Mouse (Mus musculus) MEL (cell line): ENCODE measurements around the gene Tmem203. TPM values are rescaled to one million over a fixed set of nuclear protein-coding genes. Genes with fewer than 3 reads are reported as not detected.

ENCODE experiments used
- DNase-seq: peaks from one replicate; pipeline ENCODE4 v3.0.0; 2011; ENCODE audit warnings: low read depth, low spot score
- H3K27ac ChIP-seq: 2 replicates; pipeline ENCODE4 v1.5.1; 2012; ENCODE audit warnings: low read depth, mild to moderate bottlenecking, control low read depth, low read length, moderate library complexity; ENCODE audit not compliant: control insufficient read depth
- H3K27me3 ChIP-seq, 2 experiments: fragments of 150-350 bp in 1 of 2; sonication (generic) in 1 of 2; 2 replicates each; pipeline ENCODE4 v1.6.1; 2012; ENCODE audit warnings: low read length in 2 of 2, mild to moderate bottlenecking in 2 of 2, improper control_type of control experiment in 1 of 2, moderate library complexity in 1 of 2; ENCODE audit not compliant: insufficient read depth in 2 of 2, control insufficient read depth in 1 of 2
- H3K36me3 ChIP-seq, 2 experiments: 2 replicates each; pipeline ENCODE4 v1.6.1; 2012 to 2014; ENCODE audit warnings: low read length in 2 of 2, improper control_type of control experiment in 1 of 2, inconsistent platforms in 1 of 2, mild to moderate bottlenecking in 1 of 2; ENCODE audit not compliant: insufficient read depth in 2 of 2, control insufficient read depth in 1 of 2
- H3K4me1 ChIP-seq, 2 experiments: fragments of 150-350 bp in 1 of 2; sonication (generic) in 1 of 2; 2 replicates each; pipeline ENCODE4 v1.6.1; 2012; ENCODE audit warnings: low read length in 2 of 2, improper control_type of control experiment in 1 of 2, mild to moderate bottlenecking in 1 of 2; ENCODE audit not compliant: insufficient read depth in 2 of 2, control insufficient read depth in 1 of 2
- H3K4me3 ChIP-seq, 2 experiments: fragments of 150-350 bp in 1 of 2; sonication (generic) in 1 of 2; 2 replicates each; pipeline ENCODE4 v1.5.1; 2012; ENCODE audit warnings: low read depth in 2 of 2, low read length in 2 of 2, mild to moderate bottlenecking in 2 of 2, moderate library complexity in 2 of 2, control low read depth in 1 of 2, improper control_type of control experiment in 1 of 2; ENCODE audit not compliant: control insufficient read depth in 1 of 2, insufficient read depth in 1 of 2
- H3K79me2 ChIP-seq: 2 replicates; pipeline ENCODE4 v1.6.1; 2012; ENCODE audit warnings: mild to moderate bottlenecking, low read length, moderate library complexity; ENCODE audit not compliant: control insufficient read depth, poor library complexity, insufficient read depth
- H3K9ac ChIP-seq: 2 replicates; pipeline ENCODE4 v1.6.1; 2012; ENCODE audit warnings: low read depth, mild to moderate bottlenecking, control low read depth, low read length, moderate library complexity; ENCODE audit not compliant: control insufficient read depth, poor library complexity, severe bottlenecking
- H3K9me3 ChIP-seq: fragments of 150-350 bp; sonication (generic); replicated peaks from 2 replicates; pipeline ENCODE4 v1.6.1; 2012; ENCODE audit warnings: mild to moderate bottlenecking, low read length, improper control_type of control experiment, moderate library complexity; ENCODE audit not compliant: insufficient read depth
- BHLHE40 ChIP-seq: IDR thresholded peaks from 2 replicates; pipeline ENCODE4 v1.6.1; 2012; ENCODE audit warnings: low read depth, mild to moderate bottlenecking, inconsistent platforms, low read length, improper control_type of control experiment, borderline replicate concordance
- CHD1 ChIP-seq: IDR thresholded peaks from 2 replicates; pipeline ENCODE4 v1.6.1; 2012; ENCODE audit warnings: low read depth, mild to moderate bottlenecking, inconsistent platforms, low read length, improper control_type of control experiment
- CHD2 ChIP-seq: IDR thresholded peaks from 2 replicates; pipeline ENCODE4 v1.6.1; 2011; ENCODE audit warnings: low read length, improper control_type of control experiment
- CTCF ChIP-seq, 3 experiments: IDR thresholded peaks in 2 of 3; conservative IDR thresholded peaks in 1 of 3; 2 replicates each; pipeline ENCODE4 v1.5.1; 2011 to 2012; ENCODE audit warnings: low read length in 3 of 3, low read depth in 2 of 3, mild to moderate bottlenecking in 2 of 3, improper control_type of control experiment in 1 of 3, inconsistent platforms in 1 of 3, mixed read lengths in 1 of 3, moderate library complexity in 1 of 3; ENCODE audit not compliant: control insufficient read depth in 1 of 3, insufficient read depth in 1 of 3, poor library complexity in 1 of 3, severe bottlenecking in 1 of 3
- ELF1 ChIP-seq: IDR thresholded peaks from 2 replicates; pipeline ENCODE4 v1.6.1; 2014; ENCODE audit warnings: low read depth, mild to moderate bottlenecking, inconsistent platforms, low read length, improper control_type of control experiment, moderate library complexity
- EP300 ChIP-seq, 2 experiments: IDR thresholded peaks; 2 replicates each; pipeline ENCODE4 v1.6.1; 2011; ENCODE audit warnings: improper control_type of control experiment in 2 of 2, low read length in 2 of 2, low read depth in 1 of 2, mild to moderate bottlenecking in 1 of 2
- ETS1 ChIP-seq: IDR thresholded peaks from 2 replicates; pipeline ENCODE4 v1.6.1; 2012; ENCODE audit warnings: low read depth, mild to moderate bottlenecking, inconsistent platforms, low read length, improper control_type of control experiment, moderate library complexity
- GABPA ChIP-seq: IDR thresholded peaks from 2 replicates; pipeline ENCODE4 v1.6.1; 2012; ENCODE audit warnings: low read depth, mild to moderate bottlenecking, inconsistent platforms, low read length, improper control_type of control experiment, moderate library complexity
- GATA1 ChIP-seq: IDR thresholded peaks from 2 replicates; pipeline ENCODE4 v1.6.1; 2011; ENCODE audit warnings: low read depth, low read length, improper control_type of control experiment
- HCFC1 ChIP-seq: IDR thresholded peaks from 2 replicates; pipeline ENCODE4 v1.6.1; 2012; ENCODE audit warnings: low read depth, mild to moderate bottlenecking, inconsistent platforms, low read length, improper control_type of control experiment, moderate library complexity
- JUND ChIP-seq: IDR thresholded peaks from 2 replicates; pipeline ENCODE4 v1.6.1; 2011; ENCODE audit warnings: low read depth, mild to moderate bottlenecking, improper control_type of control experiment, low read length
- MAX ChIP-seq: IDR thresholded peaks from 2 replicates; pipeline ENCODE4 v1.6.1; 2011; ENCODE audit warnings: low read length, improper control_type of control experiment
- MAZ ChIP-seq: IDR thresholded peaks from 2 replicates; pipeline ENCODE4 v1.6.1; 2012; ENCODE audit warnings: low read depth, mild to moderate bottlenecking, inconsistent platforms, low read length, improper control_type of control experiment
- MEF2A ChIP-seq: IDR thresholded peaks from 2 replicates; pipeline ENCODE4 v1.6.1; 2014; ENCODE audit warnings: low read depth, mild to moderate bottlenecking, inconsistent platforms, low read length, improper control_type of control experiment; ENCODE audit not compliant: poor library complexity, insufficient replicate concordance, severe bottlenecking; ENCODE audit errors: extremely low read depth
- MXI1 ChIP-seq: IDR thresholded peaks from 2 replicates; pipeline ENCODE4 v1.6.1; 2011; ENCODE audit warnings: mild to moderate bottlenecking, low read depth, low read length, improper control_type of control experiment
- MYB ChIP-seq: IDR thresholded peaks from 2 replicates; pipeline ENCODE4 v1.6.1; 2011; ENCODE audit warnings: mild to moderate bottlenecking, low read depth, low read length, improper control_type of control experiment
- NELFE ChIP-seq: IDR thresholded peaks from 2 replicates; pipeline ENCODE4 v1.6.1; 2011; ENCODE audit warnings: low read depth, low read length, improper control_type of control experiment
- POLR2AphosphoS2 ChIP-seq: IDR thresholded peaks from 2 replicates; pipeline ENCODE4 v1.6.1; 2011; ENCODE audit warnings: low read length, improper control_type of control experiment
- RAD21 ChIP-seq: IDR thresholded peaks from 2 replicates; pipeline ENCODE4 v1.6.1; 2011; ENCODE audit warnings: mild to moderate bottlenecking, low read depth, low read length, improper control_type of control experiment
- SIN3A ChIP-seq: IDR thresholded peaks from 2 replicates; pipeline ENCODE4 v1.6.1; 2012; ENCODE audit warnings: low read length, improper control_type of control experiment, inconsistent platforms
- SMC3 ChIP-seq: IDR thresholded peaks from 2 replicates; pipeline ENCODE4 v1.6.1; 2011; ENCODE audit warnings: low read depth, low read length, improper control_type of control experiment
- TBP ChIP-seq: IDR thresholded peaks from 2 replicates; pipeline ENCODE4 v1.8.0; 2011; ENCODE audit warnings: low read depth, low read length, improper control_type of control experiment
- USF1 ChIP-seq: IDR thresholded peaks from 2 replicates; pipeline ENCODE4 v1.6.1; 2014; ENCODE audit warnings: low read depth, mild to moderate bottlenecking, inconsistent platforms, low read length, improper control_type of control experiment, moderate library complexity
- ZC3H11A ChIP-seq: IDR thresholded peaks from 2 replicates; pipeline ENCODE4 v1.6.1; 2012; ENCODE audit warnings: low read depth, mild to moderate bottlenecking, inconsistent platforms, low read length, improper control_type of control experiment
- ZNF384 ChIP-seq: IDR thresholded peaks from 2 replicates; pipeline ENCODE4 v1.6.1; 2012; ENCODE audit warnings: low read depth, mild to moderate bottlenecking, inconsistent platforms, low read length, improper control_type of control experiment
- polyA plus RNA-seq, 2 experiments: library from polyadenylated mRNA; stranded (reverse) in 1 of 2; unstranded in 1 of 2; fragments of >175 nt in 1 of 2; fragments of >200 nt in 1 of 2; gene quantifications; 2 replicates each; pipeline versions ENCODE4 v1.2.1 to v1.2.4; 2012; ENCODE audit warnings: low replicate concordance in 2 of 2, low read depth in 1 of 2; ENCODE audit not compliant: insufficient read length in 2 of 2, insufficient read depth in 1 of 2, missing spikeins in 1 of 2
- total RNA-seq: library from RNA; depleted of rRNA; stranded (reverse); fragments of 300-350 nt; gene quantifications from 2 replicates; pipeline ENCODE4 v1.2.3, GENCODE M21; 2012

Gene Tmem203
- total and polyA plus RNA-seq, 3 experiments, result 8.4 to 17.0 TPM; not detected in 1

GRCm38 (mm10) chr2:25258887-25259286 is 3.6 kb downstream of the Tmem203 start:
- Histone ChIP-seq H3K79me2 (peaks cover 34% of the 10 kb centered on the region), H3K9me3 (no peaks in the 10 kb centered on the region), H3K4me3 (0 out of 4 replicates have a peak overlapping the region, but pooled peaks of 1 of the 2 experiments have one; percentile 20)
- TF ChIP-seq SMC3 (peak; percentile 73), ZC3H11A (peak; percentile 80), GABPA (no peak), SIN3A (peak; percentile 52; the same call in 1 of the 2 replicates), EP300 (IDR thresholded peaks at IDR 0.05; ENCODE audit: low read depth in 1 of 2, low read length in 2 of 2) (no peak), CTCF (IDR thresholded peaks at IDR 0.05 in 2 of 3, conservative IDR thresholded peaks at IDR 0.05 in 1 of 3; ENCODE audit: control insufficient read depth in 1 of 3, insufficient read depth in 1 of 3, low read depth in 2 of 3, low read length in 3 of 3, poor library complexity in 1 of 3, severe bottlenecking in 1 of 3) (peak; percentile 59 to 78 (median 64)), RAD21 (peak; percentile 81)
- TF ChIP-seq, all 39 proteins: peak for 5
- Histone ChIP-seq H3K27me3 (no peaks in the 10 kb centered on the region), H3K4me1 (peaks cover 2 to 16% of the 10 kb centered on the region in 2 experiments; a peak in 2 of 4 replicates), H3K36me3 (peaks cover 0 to 10% of the 10 kb centered on the region in 2 experiments; a peak in 2 of 4 replicates), H3K9ac (peak overlapping the region; percentile 36; the same call in 1 of the 2 replicates), H3K27ac (no peak overlapping the region)
- peak; percentile 65 for DNase-seq

- no peaks in the 10 kb centered on the region for H3K9me3 ChIP-seq
- peak overlapping the region; percentile 79 to 80 for H3K4me3 ChIP-seq
- peaks cover 43% of the 10 kb centered on the region for H3K79me2 ChIP-seq
- peaks cover 4 to 35% of the 10 kb centered on the region in 2 experiments; a peak in 3 of 4 replicates for H3K4me1 ChIP-seq
- no peaks in the 10 kb centered on the region for H3K27me3 ChIP-seq
- H3K36me3 ChIP-seq, result peaks cover 0 to 24% of the 10 kb centered on the region in 2 experiments; a peak in 2 of 4 replicates
- DNase-seq, result no peak
- H3K9ac ChIP-seq, result peak overlapping the region; percentile 86
- peak overlapping the region; percentile 70 for H3K27ac ChIP-seq
- TF ChIP-seq MYB (no peak), TBP (peak; percentile 50; the same call in 1 of the 2 replicates)
Observed at GRCm38 (mm10) chr2:25261870-25262269, 6.6 kb downstream of the Tmem203 start.

GRCm38 (mm10) chr2:25262291-25262767 is 7.1 kb downstream of the Tmem203 start, which contains the start of gene Tprn:
TSS of gene Tprn (plus strand) at chr2:25262618.
- Histone ChIP-seq H3K79me2 (peaks cover 48% of the 10 kb centered on the region), H3K9me3 (no peaks in the 10 kb centered on the region), H3K4me1 (peaks cover 8 to 36% of the 10 kb centered on the region in 2 experiments; a peak in 3 of 4 replicates), H3K27me3 (no peaks in the 10 kb centered on the region), H3K27ac (peak within 1 kb of the TSS; percentile 70), H3K4me3 (peak within 1 kb of the TSS; percentile 90 to 95), H3K36me3 (peaks cover 0 to 25% of the 10 kb centered on the region in 2 experiments; a peak in 2 of 4 replicates), H3K9ac (peak within 1 kb of the TSS; percentile 93)
- DNase-seq, result peak; percentile 99
- TF ChIP-seq ZC3H11A (no peak), EP300 (IDR thresholded peaks at IDR 0.05; ENCODE audit: low read depth in 1 of 2, low read length in 2 of 2) (no peak), USF1 (no peak), CHD2 (peak; percentile 88), MAX (peak; percentile 66), ETS1 (no peak), MAZ (no peak), CTCF (IDR thresholded peaks at IDR 0.05 in 2 of 3, conservative IDR thresholded peaks at IDR 0.05 in 1 of 3; ENCODE audit: control insufficient read depth in 1 of 3, insufficient read depth in 1 of 3, low read depth in 2 of 3, low read length in 3 of 3, poor library complexity in 1 of 3, severe bottlenecking in 1 of 3) (no peak), NELFE (peak; percentile 92), HCFC1 (peak; percentile 86), ZNF384 (no peak), POLR2AphosphoS2 (peak; percentile 55), MEF2A (0 out of 2 replicates have a peak, but pooled peaks have one; percentile 16), BHLHE40 (no peak), CHD1 (no peak), JUND (no peak), GATA1 (peak; percentile 50; the same call in 1 of the 2 replicates), MXI1 (peak; percentile 76), ELF1 (peak; percentile 98)
